Mouse (Mus musculus): ENCODE data around the gene Ctsh. TPM values are rescaled to one million over a fixed set of nuclear protein-coding genes. Genes with fewer than 3 reads are reported as not detected.

The Ctsh gene
- polyA plus RNA-seq, 2 experiments = 34.7 to 87.0 TPM

DNA sequence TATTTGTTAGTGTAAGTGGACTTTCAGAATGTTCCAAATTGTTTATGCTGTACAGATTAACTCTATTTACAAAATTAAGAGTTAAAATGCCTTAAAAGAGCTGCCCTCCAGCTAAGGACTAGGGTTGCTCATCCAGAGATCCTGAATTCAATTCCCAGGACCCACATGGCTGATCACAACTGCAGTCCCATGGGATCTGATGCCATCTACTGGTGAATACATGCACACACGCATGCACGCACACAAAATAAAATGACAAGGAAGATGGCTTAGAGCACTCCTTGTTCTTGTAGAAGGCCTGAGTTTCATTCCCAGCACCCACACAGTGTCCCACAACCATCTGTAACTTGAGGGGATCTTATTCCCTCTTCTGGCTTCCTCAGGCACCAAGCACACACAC, 46.8 kb downstream of the Ctsh start:
- WGBS (ENCODE audit: insufficient replicate concordance) = 70% methylated on average over 2 of the region's 2 CpGs
- Histone ChIP-seq H3K4me3 (ENCODE audit: insufficient read depth in 1 of 2, low read depth in 2 of 2, low read length in 2 of 2) (no peak overlapping the region), H3K9ac (replicated peaks) (no peak overlapping the region), H3K27me3 (ENCODE audit: control insufficient read depth, insufficient read depth, low read length) (no peaks in the 10 kb centered on the region), H3K4me1 (replicated peaks; ENCODE audit: control insufficient read depth in 2 of 2, insufficient read depth in 2 of 2, low read length in 1 of 2) (no peaks in the 10 kb centered on the region), H3K4me2 (ENCODE audit: low read depth) (no peak overlapping the region), H3K9me3 (ENCODE audit: control insufficient read depth, low read length) (no peaks in the 10 kb centered on the region), H3K36me3 (replicated peaks; ENCODE audit: control insufficient read depth, insufficient read depth, low read depth) (peaks cover 81% of the 10 kb centered on the region), H3K27ac (no peak overlapping the region)
- ATAC-seq (ENCODE audit: insufficient read depth) = 0 out of 2 replicates have a peak, but pooled peaks have one; percentile 26
- no peak for TF ChIP-seq EP300 (IDR thresholded peaks at IDR 0.05; ENCODE audit: low read depth)
- TF ChIP-seq CTCF (IDR thresholded peaks at IDR 0.05; ENCODE audit: low read depth) = peak; percentile 68
- no peak for DNase-seq (ENCODE audit: low read depth in 3 of 3, low spot score in 3 of 3)

- H3K27me3 ChIP-seq (ENCODE audit: control insufficient read depth, insufficient read depth, low read length) = no peaks in the 10 kb centered on the region
- no peak overlapping the region for H3K9ac ChIP-seq (replicated peaks)
- H3K36me3 ChIP-seq (replicated peaks; ENCODE audit: control insufficient read depth, insufficient read depth, low read depth) = peaks cover 57% of the 10 kb centered on the region
- DNase-seq (ENCODE audit: low read depth in 3 of 3, low spot score in 3 of 3) = no peak
- H3K9me3 ChIP-seq (ENCODE audit: control insufficient read depth, low read length) = no peaks in the 10 kb centered on the region
- no peak overlapping the region for H3K4me2 ChIP-seq (ENCODE audit: low read depth)
- no peak overlapping the region for H3K27ac ChIP-seq
- 78% methylated on average over 1 of the region's 1 CpGs for WGBS (ENCODE audit: insufficient replicate concordance)
- H3K4me1 ChIP-seq (replicated peaks; ENCODE audit: control insufficient read depth in 2 of 2, insufficient read depth in 2 of 2, low read length in 1 of 2) = 0 out of 4 replicates have a peak, but pooled peaks cover 1 to 2% of the 10 kb centered on the region in 2 experiments
- TF ChIP-seq EP300 (IDR thresholded peaks at IDR 0.05; ENCODE audit: low read depth) (no peak), CTCF (IDR thresholded peaks at IDR 0.05; ENCODE audit: low read depth) (no peak)
- ATAC-seq (ENCODE audit: insufficient read depth) = no peak
- H3K4me3 ChIP-seq (ENCODE audit: insufficient read depth in 1 of 2, low read depth in 2 of 2, low read length in 2 of 2) = no peak overlapping the region
Measured at GRCm38 (mm10) chr9:90105462-90105861, 51.5 kb downstream of the Ctsh start.

DNA sequence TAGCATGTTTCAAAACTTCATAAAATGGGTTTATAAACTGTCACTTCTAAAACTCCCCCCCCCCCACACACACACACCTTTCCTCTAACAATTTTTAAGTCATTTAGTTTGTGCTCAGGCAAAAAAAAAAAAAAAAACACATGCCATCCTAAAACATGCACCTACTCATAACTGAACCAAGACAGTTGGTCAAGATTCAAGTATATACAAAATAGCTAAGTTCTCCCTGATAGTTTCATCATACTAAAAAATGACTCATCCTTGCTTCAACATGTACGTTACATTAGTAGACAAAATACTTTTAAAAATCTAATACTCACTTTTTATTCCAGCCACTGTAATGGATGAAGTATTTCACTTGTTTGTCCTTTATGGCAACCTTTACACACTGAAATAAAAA, 53.0 kb downstream of the Ctsh start:
- Histone ChIP-seq H3K36me3 (replicated peaks; ENCODE audit: control insufficient read depth, insufficient read depth, low read depth) (peaks cover 46% of the 10 kb centered on the region), H3K9ac (replicated peaks) (no peak overlapping the region), H3K9me3 (ENCODE audit: control insufficient read depth, low read length) (no peaks in the 10 kb centered on the region), H3K27me3 (ENCODE audit: control insufficient read depth, insufficient read depth, low read length) (no peaks in the 10 kb centered on the region), H3K4me2 (ENCODE audit: low read depth) (no peak overlapping the region), H3K4me1 (replicated peaks; ENCODE audit: control insufficient read depth in 2 of 2, insufficient read depth in 2 of 2, low read length in 1 of 2) (peaks cover 7% of the 10 kb centered on the region in 2 experiments; a peak in 3 of 4 replicates), H3K4me3 (ENCODE audit: insufficient read depth in 1 of 2, low read depth in 2 of 2, low read length in 2 of 2) (no peak overlapping the region), H3K27ac (no peak overlapping the region)
- WGBS (ENCODE audit: insufficient replicate concordance) = 86% methylated on average over 1 of the region's 1 CpGs
- no peak for TF ChIP-seq CTCF (IDR thresholded peaks at IDR 0.05; ENCODE audit: low read depth)
- ATAC-seq (ENCODE audit: insufficient read depth) (no peak), DNase-seq (ENCODE audit: low read depth in 3 of 3, low spot score in 3 of 3) (no peak)

DNA sequence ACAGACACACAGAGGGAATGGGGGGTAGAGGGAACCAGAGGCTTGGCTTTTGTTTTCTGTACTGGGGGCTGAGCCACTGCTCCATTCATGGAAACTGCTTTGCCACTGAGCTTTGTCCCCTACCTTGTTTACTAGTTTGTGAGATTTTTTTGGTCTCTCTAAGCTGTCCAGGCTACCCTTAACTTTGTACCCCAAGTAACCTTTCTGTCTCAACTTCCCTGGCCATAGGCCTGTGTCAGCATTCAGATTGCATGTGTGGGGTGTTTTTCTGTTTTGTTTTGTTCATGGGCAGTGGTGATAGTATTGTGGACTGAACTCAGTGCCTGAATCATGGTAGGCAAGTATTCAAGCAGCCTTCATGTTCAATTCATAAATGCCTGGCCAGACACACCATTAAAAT, 54.3 kb downstream of the Ctsh start:
- DNase-seq (ENCODE audit: low read depth in 3 of 3, low spot score in 3 of 3) (no peak), ATAC-seq (ENCODE audit: insufficient read depth) (no peak)
- Histone ChIP-seq H3K27ac (no peak overlapping the region), H3K9ac (replicated peaks) (no peak overlapping the region), H3K4me3 (ENCODE audit: insufficient read depth in 1 of 2, low read depth in 2 of 2, low read length in 2 of 2) (no peak overlapping the region), H3K4me1 (replicated peaks; ENCODE audit: control insufficient read depth in 2 of 2, insufficient read depth in 2 of 2, low read length in 1 of 2) (peaks cover 14 to 17% of the 10 kb centered on the region in 2 experiments), H3K9me3 (ENCODE audit: control insufficient read depth, low read length) (no peaks in the 10 kb centered on the region), H3K4me2 (ENCODE audit: low read depth) (no peak overlapping the region), H3K27me3 (ENCODE audit: control insufficient read depth, insufficient read depth, low read length) (no peaks in the 10 kb centered on the region), H3K36me3 (replicated peaks; ENCODE audit: control insufficient read depth, insufficient read depth, low read depth) (peaks cover 33% of the 10 kb centered on the region)
- TF ChIP-seq EP300 (IDR thresholded peaks at IDR 0.05; ENCODE audit: low read depth) = no peak
- TF ChIP-seq CTCF (IDR thresholded peaks at IDR 0.05; ENCODE audit: low read depth) = no peak

DNA sequence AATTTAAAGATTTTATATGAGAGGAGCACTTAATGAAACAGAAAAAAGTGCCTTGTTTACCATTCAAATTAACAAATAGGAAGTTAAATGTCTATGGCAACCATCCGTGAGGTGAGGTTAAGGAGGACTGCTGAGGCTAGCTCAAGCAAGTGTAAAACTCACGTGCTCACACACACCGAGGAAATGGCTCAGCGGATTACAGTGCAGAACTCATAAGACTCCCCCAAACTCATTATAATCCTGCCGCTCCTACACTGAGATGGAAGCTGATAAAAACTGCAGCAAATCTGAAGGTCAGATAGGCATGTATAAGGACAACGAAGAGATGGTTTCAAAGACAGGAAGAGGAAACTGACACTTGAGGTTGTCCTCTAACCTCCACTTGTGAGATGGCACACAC, 55.4 kb downstream of the Ctsh start:
- 56% methylated on average over 6 of the region's 6 CpGs for WGBS (ENCODE audit: insufficient replicate concordance)
- Histone ChIP-seq H3K4me2 (ENCODE audit: low read depth) (no peak overlapping the region), H3K36me3 (replicated peaks; ENCODE audit: control insufficient read depth, insufficient read depth, low read depth) (peaks cover 25% of the 10 kb centered on the region)

More for the DNA sequence above, 55.4 kb downstream of the Ctsh start:
- Histone ChIP-seq H3K4me1 (replicated peaks; ENCODE audit: control insufficient read depth in 2 of 2, insufficient read depth in 2 of 2, low read length in 1 of 2) (peaks cover 14 to 17% of the 10 kb centered on the region in 2 experiments), H3K4me3 (ENCODE audit: insufficient read depth in 1 of 2, low read depth in 2 of 2, low read length in 2 of 2) (no peak overlapping the region), H3K9me3 (ENCODE audit: control insufficient read depth, low read length) (no peaks in the 10 kb centered on the region), H3K9ac (replicated peaks) (no peak overlapping the region), H3K27ac (no peak overlapping the region), H3K27me3 (ENCODE audit: control insufficient read depth, insufficient read depth, low read length) (no peaks in the 10 kb centered on the region)
- TF ChIP-seq CTCF (IDR thresholded peaks at IDR 0.05; ENCODE audit: low read depth) (no peak), EP300 (IDR thresholded peaks at IDR 0.05; ENCODE audit: low read depth) (no peak)
- ATAC-seq (ENCODE audit: insufficient read depth) = no peak
- DNase-seq (ENCODE audit: low read depth in 3 of 3, low spot score in 3 of 3) = no peak

Data from liver, embryonic 14.5 days (tissue).